Mouse (Mus musculus) midbrain, embryonic 11.5 days (tissue): ENCODE measurements around the gene Tank. TPM values are rescaled to one million over a fixed set of nuclear protein-coding genes. Genes with fewer than 3 reads are reported as not detected.

ENCODE experiments used
- ATAC-seq: fragments of 200-750 bp; cut with Nextera tagmentation; 2 replicates; pipeline ENCODE4 v1.8.0; 2017; ENCODE audit warnings: moderate TSS enrichment, moderate library complexity; ENCODE audit not compliant: low FRiP score
- DNase-seq: peaks from one replicate; pipeline ENCODE4 v3.0.0; 2015; ENCODE audit warnings: low spot score; ENCODE audit errors: missing footprints
- H3K27ac ChIP-seq: fragments of 300-500 bp; sonication (generic); 2 replicates; pipeline ENCODE4 v1.5.1; 2014; ENCODE audit warnings: low read depth, low read length
- H3K27me3 ChIP-seq: fragments of 300-500 bp; sonication (generic); 2 replicates; pipeline ENCODE4 v1.6.1; 2014; ENCODE audit warnings: mild to moderate bottlenecking, low read length, moderate library complexity, mixed read lengths; ENCODE audit not compliant: control insufficient read depth, insufficient read depth
- H3K36me3 ChIP-seq: fragments of 300-500 bp; sonication (generic); 2 replicates; pipeline ENCODE4 v1.6.1; 2014; ENCODE audit warnings: mild to moderate bottlenecking, low read length, moderate library complexity, mixed read lengths; ENCODE audit not compliant: control insufficient read depth, insufficient read depth
- H3K4me1 ChIP-seq: fragments of 300-500 bp; sonication (generic); 2 replicates; pipeline ENCODE4 v1.6.1; 2014; ENCODE audit warnings: low read length; ENCODE audit not compliant: control insufficient read depth, insufficient read depth
- H3K4me2 ChIP-seq: fragments of 300-500 bp; sonication (generic); 2 replicates; pipeline ENCODE4 v1.6.1; 2014; ENCODE audit warnings: mild to moderate bottlenecking, moderate library complexity
- H3K4me3 ChIP-seq: fragments of 300-500 bp; sonication (generic); 2 replicates; pipeline ENCODE4 v1.5.1; 2014; ENCODE audit warnings: low read depth, low read length
- H3K9ac ChIP-seq: fragments of 300-500 bp; sonication (generic); 2 replicates; pipeline ENCODE4 v1.6.1; 2014; ENCODE audit warnings: low read length
- H3K9me3 ChIP-seq: fragments of 300-500 bp; sonication (generic); 2 replicates; pipeline ENCODE4 v1.6.1; 2016; ENCODE audit warnings: low read length; ENCODE audit not compliant: control insufficient read depth
- WGBS: fragments of 180-500 bp; shearing (Covaris S2); extraction: QIAGEN DNeasy Blood & Tissue Kit; methylation state at CpG from one replicate; pipeline ENCODE4 v1.1.7; 2014; 5-methylcytosine and 5-hydroxymethylcytosine counted together
- polyA plus RNA-seq: library from polyadenylated mRNA; unstranded; fragments of >200 nt; fragmentation: Nextera tagmentation; extraction: Ambion mirVana; gene quantifications from 2 replicates; pipeline ENCODE4 v1.2.1, GENCODE M21; 2014

The Tank gene
- polyA plus RNA-seq, 1 experiment from 2014 or later = 39.4 TPM

GRCm38 (mm10) chr2:61592095-61592494, 13.7 kb downstream of the Tank start:
- Histone ChIP-seq H3K4me1 (no peaks in the 10 kb centered on the region), H3K9ac (no peak overlapping the region), H3K9me3 (no peaks in the 10 kb centered on the region), H3K27ac (no peak overlapping the region), H3K4me3 (no peak overlapping the region), H3K27me3 (no peaks in the 10 kb centered on the region), H3K36me3 (no peaks in the 10 kb centered on the region), H3K4me2 (no peak overlapping the region)
- DNase-seq = no peak
- no peak for ATAC-seq
- WGBS = 85% methylated on average over 3 of the region's 3 CpGs

GRCm38 (mm10) chr2:61592699-61593029, 14.3 kb downstream of the Tank start:
- Histone ChIP-seq H3K36me3 (no peaks in the 10 kb centered on the region), H3K9me3 (no peaks in the 10 kb centered on the region), H3K4me3 (peak overlapping the region; percentile 87), H3K4me2 (peak overlapping the region; percentile 81), H3K27ac (no peak overlapping the region), H3K4me1 (no peaks in the 10 kb centered on the region), H3K27me3 (no peaks in the 10 kb centered on the region), H3K9ac (no peak overlapping the region)
- ATAC-seq = no peak; the same call in 1 of the 2 replicates
- 15% methylated on average over 5 of the region's 5 CpGs for WGBS
- DNase-seq = no peak

- DNase-seq = peak; percentile 99
- peak overlapping the region; percentile 71 for H3K27ac ChIP-seq
- peak overlapping the region; percentile 87 for H3K4me3 ChIP-seq
- H3K4me1 ChIP-seq = no peaks in the 10 kb centered on the region
- H3K4me2 ChIP-seq = peak overlapping the region; percentile 81
- H3K9me3 ChIP-seq = no peaks in the 10 kb centered on the region
- ATAC-seq = peak; percentile 98
- H3K27me3 ChIP-seq = no peaks in the 10 kb centered on the region
- H3K36me3 ChIP-seq = no peaks in the 10 kb centered on the region
- under 1% methylated on average over 62 of the region's 62 CpGs for WGBS
- peak overlapping the region; percentile 87 for H3K9ac ChIP-seq
Measured at GRCm38 (mm10) chr2:61593030-61593811, 14.8 kb downstream of the Tank start.

- no peak for ATAC-seq
- Histone ChIP-seq H3K27ac (no peak overlapping the region), H3K9ac (peak overlapping the region; percentile 87), H3K4me2 (peak overlapping the region; percentile 81), H3K9me3 (no peaks in the 10 kb centered on the region), H3K4me3 (peak overlapping the region; percentile 87), H3K4me1 (no peaks in the 10 kb centered on the region), H3K27me3 (no peaks in the 10 kb centered on the region), H3K36me3 (no peaks in the 10 kb centered on the region)
- no peak for DNase-seq
- WGBS = 4% methylated on average over 12 of the region's 12 CpGs
Measured at GRCm38 (mm10) chr2:61593871-61594304, 15.5 kb downstream of the Tank start.

GRCm38 (mm10) chr2:61599730-61600129, 21.3 kb downstream of the Tank start:
- no peak overlapping the region for H3K4me2 ChIP-seq
- no peak overlapping the region for H3K27ac ChIP-seq
- no peak overlapping the region for H3K4me3 ChIP-seq
- no peaks in the 10 kb centered on the region for H3K36me3 ChIP-seq
- DNase-seq = no peak
- no peak for ATAC-seq
- no peaks in the 10 kb centered on the region for H3K4me1 ChIP-seq
- H3K9ac ChIP-seq = no peak overlapping the region
- H3K27me3 ChIP-seq = no peaks in the 10 kb centered on the region
- no peaks in the 10 kb centered on the region for H3K9me3 ChIP-seq
- WGBS = 95% methylated on average over 1 of the region's 1 CpGs

DNA sequence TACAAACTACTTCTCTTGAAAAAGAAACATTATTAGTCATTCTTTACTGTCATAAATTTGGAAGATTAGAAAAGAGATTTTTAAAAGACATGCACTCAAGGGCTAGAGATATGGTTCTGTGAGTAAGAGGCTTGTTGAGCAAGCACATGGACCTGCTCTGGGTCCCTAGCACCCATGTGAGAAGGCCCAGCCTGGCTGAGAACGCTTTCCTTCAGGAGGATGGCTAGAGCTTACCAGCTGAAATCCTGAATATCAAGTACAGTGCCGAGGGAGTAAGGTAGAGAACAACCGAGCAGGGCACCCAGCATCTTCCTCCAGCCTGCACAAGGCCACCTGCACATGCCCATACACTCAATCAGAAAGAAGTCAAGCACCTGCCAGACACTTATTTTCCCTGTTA, 25.1 kb downstream of the Tank start:
- no peaks in the 10 kb centered on the region for H3K4me1 ChIP-seq
- H3K9me3 ChIP-seq = no peaks in the 10 kb centered on the region
- no peak overlapping the region for H3K27ac ChIP-seq
- DNase-seq = no peak
- H3K27me3 ChIP-seq = no peaks in the 10 kb centered on the region
- H3K4me2 ChIP-seq = no peak overlapping the region
- no peaks in the 10 kb centered on the region for H3K36me3 ChIP-seq
- no peak for ATAC-seq
- no peak overlapping the region for H3K4me3 ChIP-seq
- H3K9ac ChIP-seq = no peak overlapping the region
- 80% methylated on average over 3 of the region's 3 CpGs for WGBS

DNA sequence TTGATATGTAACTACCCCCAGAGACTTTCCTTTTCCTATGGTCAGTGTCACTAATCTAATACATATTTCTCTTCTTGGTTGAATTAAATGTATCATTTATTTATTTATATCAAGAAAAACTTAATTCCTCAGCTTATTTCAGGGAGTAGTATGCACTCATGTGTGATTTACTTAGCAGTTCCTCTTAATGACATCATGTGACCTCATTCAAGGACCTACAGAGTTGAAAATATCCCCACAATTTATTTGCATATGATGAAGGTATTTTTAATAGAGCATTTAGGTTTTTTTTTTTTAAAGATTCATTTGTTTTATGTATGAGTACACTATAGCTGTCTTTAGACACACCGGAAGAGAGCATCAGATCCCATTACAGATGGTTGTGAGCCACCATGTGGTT, 28.6 kb downstream of the Tank start:
- 96% methylated on average over 1 of the region's 1 CpGs for WGBS
- ATAC-seq = no peak
- H3K4me2 ChIP-seq = no peak overlapping the region

GRCm38 (mm10) chr2:61623996-61624395, 45.6 kb downstream of the Tank start:
- Histone ChIP-seq H3K4me3 (no peak overlapping the region), H3K36me3 (no peaks in the 10 kb centered on the region), H3K27ac (no peak overlapping the region), H3K9ac (no peak overlapping the region), H3K4me1 (no peaks in the 10 kb centered on the region), H3K27me3 (no peaks in the 10 kb centered on the region), H3K4me2 (no peak overlapping the region), H3K9me3 (peaks cover 5% of the 10 kb centered on the region; the same call in 1 of the 2 replicates)
- no peak for ATAC-seq
- DNase-seq = no peak

More for the DNA sequence above, 28.6 kb downstream of the Tank start:
- no peak for DNase-seq
- Histone ChIP-seq H3K9me3 (no peaks in the 10 kb centered on the region), H3K36me3 (no peaks in the 10 kb centered on the region), H3K9ac (no peak overlapping the region), H3K27me3 (no peaks in the 10 kb centered on the region), H3K4me1 (no peaks in the 10 kb centered on the region), H3K27ac (no peak overlapping the region), H3K4me3 (no peak overlapping the region)

DNA sequence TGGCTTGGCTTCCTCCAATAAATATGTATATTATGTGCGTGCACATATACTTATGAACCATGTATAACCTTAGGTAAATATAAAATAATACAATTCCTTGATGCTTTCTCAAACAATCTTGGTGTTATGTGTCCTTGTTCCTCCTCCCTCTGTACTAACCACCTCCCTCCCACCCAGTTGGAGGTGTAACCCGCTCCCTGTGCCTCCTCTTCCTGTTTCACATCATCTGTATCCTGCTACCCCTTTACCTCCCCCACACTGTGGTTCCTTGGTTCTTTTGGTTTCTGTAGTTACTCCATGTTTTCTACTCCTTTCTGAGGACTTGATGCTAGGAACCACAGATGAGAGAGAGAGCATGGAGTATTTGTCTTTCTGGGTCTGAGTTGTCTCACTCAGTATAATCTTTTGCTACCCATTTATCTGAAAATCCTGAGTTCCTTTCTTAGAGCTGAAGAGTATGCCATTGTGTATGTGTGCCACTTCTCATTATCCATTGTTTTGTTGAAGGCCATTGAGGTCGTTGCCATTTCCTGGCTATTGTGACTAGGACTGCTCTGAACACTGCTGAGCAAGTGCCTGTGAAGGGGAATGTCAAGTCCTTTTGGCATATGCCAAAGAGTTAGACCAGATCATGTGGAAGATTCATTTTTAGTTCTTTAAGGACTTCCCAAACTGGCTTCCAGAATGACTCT, 52.6 kb downstream of the Tank start:
- 80% methylated on average over 3 of the region's 3 CpGs for WGBS
- ATAC-seq (no peak), DNase-seq (no peak)
- Histone ChIP-seq H3K9ac (no peak overlapping the region), H3K4me1 (no peaks in the 10 kb centered on the region), H3K4me2 (no peak overlapping the region), H3K27ac (no peak overlapping the region), H3K27me3 (no peaks in the 10 kb centered on the region), H3K36me3 (no peaks in the 10 kb centered on the region), H3K9me3 (no peaks in the 10 kb centered on the region), H3K4me3 (no peak overlapping the region)
